ENCODE assay signal across 21 mouse cellular contexts in the genomic region with DNA sequence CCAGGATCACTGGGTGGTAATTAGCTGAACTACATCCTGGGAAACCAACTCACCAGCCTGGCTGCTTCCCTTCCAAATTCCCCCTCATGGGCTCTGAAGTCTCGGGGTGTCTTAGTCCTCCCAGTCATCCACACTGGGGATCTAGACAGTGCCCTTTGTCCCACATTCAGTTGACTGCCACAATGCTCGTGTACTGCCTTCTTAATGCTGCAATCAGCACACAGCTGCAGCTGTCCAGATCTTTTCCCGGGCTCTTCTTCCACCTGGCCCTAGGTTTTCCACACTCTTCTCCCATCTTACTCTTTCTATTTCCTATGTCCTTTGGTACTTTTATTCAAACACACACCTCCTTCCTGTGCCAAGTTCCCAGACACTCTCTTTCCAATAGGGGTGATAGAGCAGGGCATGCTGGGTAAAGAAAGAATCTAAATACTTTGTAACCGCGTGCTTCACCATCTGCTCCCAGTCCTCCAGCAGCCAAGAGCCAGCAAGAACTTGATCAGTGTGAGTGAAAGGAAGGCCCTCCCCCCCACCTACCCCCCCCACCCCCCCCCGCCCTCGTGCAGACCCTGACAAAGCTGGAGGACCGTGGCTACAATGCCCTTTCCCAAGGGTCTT. TPM values are rescaled to one million over a fixed set of nuclear protein-coding genes. Genes with fewer than 3 reads are reported as not detected.
DNase-seq lines count a peak whose midpoint lies in the region; ATAC-seq and TF ChIP-seq lines count a peak whose summit lies in the region.
"Had no signal": no experiment of that assay in that cellular context is flagged by ENCODE, and none has a peak within 500 bp of the region (broad histone marks: within the 10 kb centered on the region; RNA-seq: fewer than 3 reads in every experiment).

No protein-coding gene starts in this region.

- no peak overlapping the region for H3K27ac ChIP-seq in CH12.LX (ENCODE audit: insufficient read depth, low read depth)
- H3K27ac ChIP-seq in liver, embryonic 11.5 days (ENCODE audit: low read depth, low read length), result no peak overlapping the region
- H3K27ac ChIP-seq: embryonic facial prominence, embryonic 12.5 days had no signal

- no peaks in the 10 kb centered on the region for H3K9me3 ChIP-seq in CH12.LX (replicated peaks; ENCODE audit: low read length)
- no peaks in the 10 kb centered on the region for H3K9me3 ChIP-seq in liver, embryonic 11.5 days (ENCODE audit: control insufficient read depth, low read length)
- H3K9me3 ChIP-seq: embryonic facial prominence, embryonic 12.5 days; heart, embryonic 12.5 days had no signal

- 61% methylated on average over 8 of the region's 8 CpGs for WGBS in liver, embryonic 11.5 days

- dilution Hi-C loops in CH12.LX (cut with MboI; ENCODE audit: extremely low pct_ligation_motif_present, extremely low pct_unique_long_range_greater_than_20kb, low sequenced_read_pairs), result no loop called here

- H3K36me3 ChIP-seq in CH12.LX (replicated peaks in 1 of 2; ENCODE audit: control insufficient read depth in 1 of 2, insufficient read depth in 1 of 2, low read length in 1 of 2), result no peaks in the 10 kb centered on the region
- no peaks in the 10 kb centered on the region for H3K36me3 ChIP-seq in liver, embryonic 11.5 days (ENCODE audit: control insufficient read depth, insufficient read depth, low read length)
- H3K36me3 ChIP-seq: embryonic facial prominence, embryonic 12.5 days; heart, embryonic 12.5 days had no signal

- H3K27me3 ChIP-seq in CH12.LX (replicated peaks), result peaks cover 23% of the 10 kb centered on the region
- H3K27me3 ChIP-seq in liver, embryonic 11.5 days (replicated peaks; ENCODE audit: control insufficient read depth, insufficient read depth, low read length), result no peaks in the 10 kb centered on the region
- H3K27me3 ChIP-seq: embryonic facial prominence, embryonic 12.5 days; heart, embryonic 12.5 days had no signal

- no peak for TF ChIP-seq RAD21 in CH12.LX (IDR thresholded peaks at IDR 0.05; ENCODE audit: low read depth, low read length)

- H3K9ac ChIP-seq in CH12.LX (ENCODE audit: insufficient read depth, low read depth), result no peak overlapping the region
- no peak overlapping the region for H3K9ac ChIP-seq in liver, embryonic 11.5 days (ENCODE audit: low read depth, low read length)
- H3K9ac ChIP-seq: embryonic facial prominence, embryonic 12.5 days; heart, embryonic 12.5 days had no signal

- no peak overlapping the region for H3K4me2 ChIP-seq in CH12.LX (ENCODE audit: insufficient read depth, low read depth, poor library complexity, severe bottlenecking)
- H3K4me2 ChIP-seq in liver, embryonic 11.5 days, result peak overlapping the region; percentile 41
- H3K4me2 ChIP-seq: embryonic facial prominence, embryonic 12.5 days; heart, embryonic 12.5 days had no signal

- peak; percentile 53 for TF ChIP-seq POLR2A in CH12.LX (IDR thresholded peaks at IDR 0.05; ENCODE audit: low read depth, low read length)

- ATAC-seq in liver, embryonic 11.5 days (replicated peaks; ENCODE audit: low FRiP score), result no peak

- no peak overlapping the region for H3K4me3 ChIP-seq in CH12.LX (replicated peaks in 1 of 3; ENCODE audit: low read depth in 2 of 3, low read length in 2 of 3, poor library complexity in 1 of 3)
- no peak overlapping the region for H3K4me3 ChIP-seq in liver, embryonic 11.5 days (ENCODE audit: low read depth, low read length)
- H3K4me3 ChIP-seq: embryonic facial prominence, embryonic 12.5 days; heart, embryonic 12.5 days had no signal

- H3K4me1 ChIP-seq in CH12.LX (ENCODE audit: control insufficient read depth in 1 of 2, insufficient read depth in 2 of 2), result peaks cover 2 to 11% of the 10 kb centered on the region in 2 experiments; a peak in 3 of 4 replicates
- no peaks in the 10 kb centered on the region for H3K4me1 ChIP-seq in liver, embryonic 11.5 days (replicated peaks; ENCODE audit: control insufficient read depth, insufficient read depth, low read length)
- H3K4me1 ChIP-seq: heart, embryonic 12.5 days had no signal

- no peak for TF ChIP-seq CTCF in CH12.LX (conservative IDR thresholded peaks at IDR 0.05 in 1 of 2, IDR thresholded peaks at IDR 0.05 in 1 of 2; ENCODE audit: low read depth in 2 of 2, low read length in 2 of 2)

- in situ Hi-C loops in CH12.LX (cut with MboI; ENCODE audit: low pct_ligation_motif_present, low pct_unique_long_range_greater_than_20kb, low sequenced_read_pairs), result no loop called here

- TF ChIP-seq EP300 in CH12.LX (IDR thresholded peaks at IDR 0.05; ENCODE audit: low read length), result no peak

- peak; percentile 4 for DNase-seq in embryo, embryonic 10.5 days (ENCODE audit: low spot score)
- DNase-seq in embryo, embryonic 10 days (ENCODE audit: low spot score), result no peak
- peak; percentile 30 for DNase-seq in layer of hippocampus, adult 9-11 months
- no peak for DNase-seq in layer of hippocampus, postnatal 10 days (ENCODE audit: low spot score in 2 of 2)
- DNase-seq in CH12.LX (ENCODE audit: extremely low read depth), result no peak
- DNase-seq in liver, embryonic 11.5 days (ENCODE audit: low spot score), result no peak
- no peak for DNase-seq in adrenal gland, postnatal 4 days (ENCODE audit: low spot score in 2 of 2)
- DNase-seq in cerebellum, adult 8-10 months, result no peak
- DNase-seq: adrenal gland, adult 2 months; gastrocnemius, postnatal 14 days; kidney, adult 8-10 months; lung, postnatal 14 days; right cerebral cortex, adult 18-20 months had no signal

- no peaks in the 10 kb centered on the region for H3K79me2 ChIP-seq in CH12.LX (replicated peaks; ENCODE audit: control insufficient read depth, extremely low read depth, insufficient read depth, poor library complexity, severe bottlenecking)

TF ChIP-seq in CH12.LX, 34 proteins besides CTCF, POLR2A, EP300 and RAD21:
- TF ChIP-seq TBP (conservative IDR thresholded peaks at IDR 0.05; ENCODE audit: low read depth, low read length) (peak; percentile 86; the same call in 1 of the 2 replicates), ZMIZ1 (IDR thresholded peaks at IDR 0.05; ENCODE audit: low read depth, low read length) (peak; percentile 83; the same call in 1 of the 2 replicates), ELF1 (IDR thresholded peaks at IDR 0.05; ENCODE audit: low read depth, low read length) (no peak)

RNA-seq across cellular contexts. Expression of a gene that starts 1.4 kb away (rescaled TPM):
- 1 to 10 TPM; 8.8 to 8.9 TPM for total RNA-seq in layer of hippocampus, postnatal 10 days (2021)
- total RNA-seq in CH12.LX (2012; rRNA removed), result not detected in 2 replicates
- not detected in 2 replicates for total RNA-seq in CH12.LX (2014; rRNA removed)
- polyA plus RNA-seq in CH12.LX (2012; ENCODE audit: insufficient read length, low read depth), result not detected in 2 replicates
- 57.8 and 64.8 TPM in 2 replicates for polyA plus RNA-seq in liver, embryonic 11.5 days (2014; fragmentation: Nextera tagmentation; extraction: Ambion mirVana)
- total RNA-seq in adrenal gland, postnatal 4 days (2021), result 100 to 1,000 TPM in 1 of 2 experiments, 1 to 10 TPM in 1; 4.4 to 139 TPM
- total RNA-seq: hematopoietic stem cell, adult 5-6 weeks; monocyte, adult 5-6 weeks had no signal

RNA-seq across cellular contexts. Expression of a gene that starts 20.9 kb away (rescaled TPM):
- total RNA-seq in layer of hippocampus, postnatal 10 days (2021), result not detected
- total RNA-seq in CH12.LX (2012; rRNA removed), result 0.04 TPM in 1 of 2 replicates, not detected in the other
- not detected in 2 replicates for total RNA-seq in CH12.LX (2014; rRNA removed)
- not detected in 2 replicates for polyA plus RNA-seq in CH12.LX (2012; ENCODE audit: insufficient read length, low read depth)
- polyA plus RNA-seq in liver, embryonic 11.5 days (2014; fragmentation: Nextera tagmentation; extraction: Ambion mirVana), result 16.3 and 17.4 TPM in 2 replicates
- total RNA-seq in adrenal gland, postnatal 4 days (2021), result 10 to 100 TPM in 1 of 2 experiments, 1 to 10 TPM in 1; 1.3 to 58.7 TPM
- total RNA-seq: gastrocnemius, postnatal 14 days; hematopoietic stem cell, adult 5-6 weeks; left cerebral cortex, postnatal 14 days; monocyte, adult 5-6 weeks had no signal
- polyA plus RNA-seq: embryonic facial prominence, embryonic 12.5 days; neural tube, embryonic 14.5 days; testis, adult 2 months; urinary bladder, adult 2 months had no signal

RNA-seq across cellular contexts. Expression of a gene that starts 29.0 kb away (rescaled TPM):
- 10 to 100 TPM; 14.8 to 15.1 TPM for total RNA-seq in layer of hippocampus, postnatal 10 days (2021)
- 15.5 and 17.4 TPM in 2 replicates for total RNA-seq in CH12.LX (2012; rRNA removed)
- total RNA-seq in CH12.LX (2014; rRNA removed), result 17.1 and 17.5 TPM in 2 replicates
- polyA plus RNA-seq in CH12.LX (2012; ENCODE audit: insufficient read length, low read depth), result 17.6 and 18.3 TPM in 2 replicates
- polyA plus RNA-seq in liver, embryonic 11.5 days (2014; fragmentation: Nextera tagmentation; extraction: Ambion mirVana), result 13.2 and 14.3 TPM in 2 replicates
- total RNA-seq in adrenal gland, postnatal 4 days (2021), result 10 to 100 TPM; 12.4 to 13.8 TPM

RNA-seq across cellular contexts. Expression of a gene that starts 35.9 kb away (rescaled TPM):
- total RNA-seq in layer of hippocampus, postnatal 10 days (2021), result under 1 TPM in 1 of 2 experiments, not detected in 1; 0.37 TPM
- not detected in 2 replicates for total RNA-seq in CH12.LX (2012; rRNA removed)
- total RNA-seq in CH12.LX (2014; rRNA removed), result not detected in 2 replicates
- not detected in 2 replicates for polyA plus RNA-seq in CH12.LX (2012; ENCODE audit: insufficient read length, low read depth)
- polyA plus RNA-seq in liver, embryonic 11.5 days (2014; fragmentation: Nextera tagmentation; extraction: Ambion mirVana), result 3.4 and 4.4 TPM in 2 replicates
- 100 to 1,000 TPM in 1 of 2 experiments, 1 to 10 TPM in 1; 4.4 to 173 TPM for total RNA-seq in adrenal gland, postnatal 4 days (2021)
- total RNA-seq: gastrocnemius, postnatal 14 days; hematopoietic stem cell, adult 5-6 weeks; left cerebral cortex, postnatal 14 days; monocyte, adult 5-6 weeks had no signal
- polyA plus RNA-seq: embryonic facial prominence, embryonic 12.5 days had no signal

RNA-seq across cellular contexts. Expression of a gene that starts 43.2 kb away (rescaled TPM):
- 1 to 10 TPM; 2.4 to 2.7 TPM for total RNA-seq in layer of hippocampus, postnatal 10 days (2021)
- total RNA-seq in CH12.LX (2012; rRNA removed), result 0.29 and 0.30 TPM in 2 replicates
- total RNA-seq in CH12.LX (2014; rRNA removed), result 0.19 TPM in 1 of 2 replicates, not detected in the other
- 0.33 and 0.44 TPM in 2 replicates for polyA plus RNA-seq in CH12.LX (2012; ENCODE audit: insufficient read length, low read depth)
- polyA plus RNA-seq in liver, embryonic 11.5 days (2014; fragmentation: Nextera tagmentation; extraction: Ambion mirVana), result 0.25 and 0.45 TPM in 2 replicates
- total RNA-seq in adrenal gland, postnatal 4 days (2021), result 10 to 100 TPM in 1 of 2 experiments, 1 to 10 TPM in 1; 3.8 to 12.1 TPM
- total RNA-seq: hematopoietic stem cell, adult 5-6 weeks; monocyte, adult 5-6 weeks had no signal

Comparison
In these comparisons a context has a peak if more than half of its experiments do, and no peak if none do; other contexts are left out.
1. DNase-seq: peak in embryo, embryonic 10.5 days (single experiment) and layer of hippocampus, adult 9-11 months (single experiment); none in embryo, embryonic 10 days (single experiment), layer of hippocampus, postnatal 10 days (0 of 2), CH12.LX (single experiment), liver, embryonic 11.5 days (single experiment), adrenal gland, postnatal 4 days (0 of 2) and cerebellum, adult 8-10 months (single experiment).
2. RNA of a gene that starts 1.4 kb away (total RNA-seq): 4.4 to 139 TPM in adrenal gland, postnatal 4 days and 8.8 to 8.9 TPM in layer of hippocampus, postnatal 10 days; not detected in CH12.LX; every median in the first group is over 4 times any median in the second.